Mouse (Mus musculus): Measurements from ENCODE around the gene Henmt1. TPM values are rescaled to one million over a fixed set of nuclear protein-coding genes. Genes with fewer than 3 reads are reported as not detected.

Henmt1 gene
- polyA plus RNA-seq, 1 experiment: 0.19 TPM

- Histone ChIP-seq H3K4me1 (ENCODE audit: control insufficient read depth, insufficient read depth, low read length) (no peaks in the 10 kb centered on the region), H3K4me3 (replicated peaks; ENCODE audit: extremely low read depth, low read depth, low read length) (no peak overlapping the region)
- no peak for DNase-seq
- TF ChIP-seq CTCF (IDR thresholded peaks at IDR 0.05; ENCODE audit: insufficient read depth, low read length) (no peak), POLR2A (IDR thresholded peaks at IDR 0.05; ENCODE audit: borderline replicate concordance, extremely low read depth, low read depth, low read length) (no peak)
- WGBS: 71% methylated on average over 1 of the region's 1 CpGs
Measured at GRCm38 (mm10) chr3:108926308-108926707, 13.4 kb upstream of the Henmt1 start.

GRCm38 (mm10) chr3:108933557-108933956, 6.1 kb upstream of the Henmt1 start:
- H3K4me3 ChIP-seq (replicated peaks; ENCODE audit: extremely low read depth, low read depth, low read length): no peak overlapping the region
- WGBS: 94% methylated on average over 6 of the region's 6 CpGs
- no peak for TF ChIP-seq CTCF (IDR thresholded peaks at IDR 0.05; ENCODE audit: insufficient read depth, low read length)
- DNase-seq: no peak
- no peaks in the 10 kb centered on the region for H3K4me1 ChIP-seq (ENCODE audit: control insufficient read depth, insufficient read depth, low read length)

- Histone ChIP-seq H3K4me3 (replicated peaks; ENCODE audit: extremely low read depth, low read depth, low read length) (no peak overlapping the region), H3K4me1 (ENCODE audit: control insufficient read depth, insufficient read depth, low read length) (no peaks in the 10 kb centered on the region)
- no peak for DNase-seq
- TF ChIP-seq CTCF (IDR thresholded peaks at IDR 0.05; ENCODE audit: insufficient read depth, low read length): no peak
- no peak for TF ChIP-seq POLR2A (IDR thresholded peaks at IDR 0.05; ENCODE audit: borderline replicate concordance, extremely low read depth, low read depth, low read length)
- 92% methylated on average over 5 of the region's 5 CpGs for WGBS
Measured at GRCm38 (mm10) chr3:108938691-108939090, 982 bp upstream of the Henmt1 start.

GRCm38 (mm10) chr3:108940001-108940633, 444 bp downstream of the Henmt1 start, which contains the start of gene Gm9857:
Gene Gm9857 (minus strand): TSS chr3:108940445.
- Histone ChIP-seq H3K4me3 (replicated peaks; ENCODE audit: extremely low read depth, low read depth, low read length) (peak within 1 kb of the TSS; percentile 1), H3K4me1 (ENCODE audit: control insufficient read depth, insufficient read depth, low read length) (no peaks in the 10 kb centered on the region)
- TF ChIP-seq POLR2A (IDR thresholded peaks at IDR 0.05; ENCODE audit: borderline replicate concordance, extremely low read depth, low read depth, low read length) (no peak), CTCF (IDR thresholded peaks at IDR 0.05; ENCODE audit: insufficient read depth, low read length) (no peak)
- 41% methylated on average over 55 of the region's 59 CpGs for WGBS
- no peak for DNase-seq

- DNase-seq: no peak
- 86% methylated on average over 10 of the region's 10 CpGs for WGBS
- Histone ChIP-seq H3K4me1 (ENCODE audit: control insufficient read depth, insufficient read depth, low read length) (no peaks in the 10 kb centered on the region), H3K4me3 (replicated peaks; ENCODE audit: extremely low read depth, low read depth, low read length) (no peak overlapping the region)
- TF ChIP-seq POLR2A (IDR thresholded peaks at IDR 0.05; ENCODE audit: borderline replicate concordance, extremely low read depth, low read depth, low read length) (no peak), CTCF (IDR thresholded peaks at IDR 0.05; ENCODE audit: insufficient read depth, low read length) (no peak)
Measured at GRCm38 (mm10) chr3:108940996-108941395, 1.3 kb downstream of the Henmt1 start.

GRCm38 (mm10) chr3:108957976-108958375, 18.3 kb downstream of the Henmt1 start:
- TF ChIP-seq CTCF (IDR thresholded peaks at IDR 0.05; ENCODE audit: insufficient read depth, low read length): no peak
- no peak for DNase-seq
- no peaks in the 10 kb centered on the region for H3K4me1 ChIP-seq (ENCODE audit: control insufficient read depth, insufficient read depth, low read length)
- no peak overlapping the region for H3K4me3 ChIP-seq (replicated peaks; ENCODE audit: extremely low read depth, low read depth, low read length)

GRCm38 (mm10) chr3:108959680-108960295, 20.1 kb downstream of the Henmt1 start:
- no peak for DNase-seq
- Histone ChIP-seq H3K4me1 (ENCODE audit: control insufficient read depth, insufficient read depth, low read length) (no peaks in the 10 kb centered on the region), H3K4me3 (replicated peaks; ENCODE audit: extremely low read depth, low read depth, low read length) (no peak overlapping the region)
- TF ChIP-seq POLR2A (IDR thresholded peaks at IDR 0.05; ENCODE audit: borderline replicate concordance, extremely low read depth, low read depth, low read length): no peak
- TF ChIP-seq CTCF (IDR thresholded peaks at IDR 0.05; ENCODE audit: insufficient read depth, low read length): no peak
- 62% methylated on average over 13 of the region's 13 CpGs for WGBS

GRCm38 (mm10) chr3:108961226-108961625, 21.6 kb downstream of the Henmt1 start:
- Histone ChIP-seq H3K4me3 (replicated peaks; ENCODE audit: extremely low read depth, low read depth, low read length) (no peak overlapping the region), H3K4me1 (ENCODE audit: control insufficient read depth, insufficient read depth, low read length) (no peaks in the 10 kb centered on the region)
- DNase-seq: peak; percentile 37
- WGBS: 36% methylated on average over 7 of the region's 7 CpGs
- no peak for TF ChIP-seq POLR2A (IDR thresholded peaks at IDR 0.05; ENCODE audit: borderline replicate concordance, extremely low read depth, low read depth, low read length)
- TF ChIP-seq CTCF (IDR thresholded peaks at IDR 0.05; ENCODE audit: insufficient read depth, low read length): no peak

GRCm38 (mm10) chr3:108961655-108962054, 22.0 kb downstream of the Henmt1 start:
- Histone ChIP-seq H3K4me1 (ENCODE audit: control insufficient read depth, insufficient read depth, low read length) (no peaks in the 10 kb centered on the region), H3K4me3 (replicated peaks; ENCODE audit: extremely low read depth, low read depth, low read length) (no peak overlapping the region)
- TF ChIP-seq CTCF (IDR thresholded peaks at IDR 0.05; ENCODE audit: insufficient read depth, low read length): no peak
- no peak for TF ChIP-seq POLR2A (IDR thresholded peaks at IDR 0.05; ENCODE audit: borderline replicate concordance, extremely low read depth, low read depth, low read length)
- DNase-seq: no peak
- 37% methylated on average over 6 of the region's 6 CpGs for WGBS

- Histone ChIP-seq H3K4me3 (replicated peaks; ENCODE audit: extremely low read depth, low read depth, low read length) (no peak overlapping the region), H3K4me1 (ENCODE audit: control insufficient read depth, insufficient read depth, low read length) (no peaks in the 10 kb centered on the region)
- WGBS: 86% methylated on average over 3 of the region's 3 CpGs
- no peak for DNase-seq
- no peak for TF ChIP-seq POLR2A (IDR thresholded peaks at IDR 0.05; ENCODE audit: borderline replicate concordance, extremely low read depth, low read depth, low read length)
- no peak for TF ChIP-seq CTCF (IDR thresholded peaks at IDR 0.05; ENCODE audit: insufficient read depth, low read length)
Measured at GRCm38 (mm10) chr3:108963278-108963677, 23.6 kb downstream of the Henmt1 start.
